Mouse (Mus musculus): ENCODE data around the gene Mef2b. TPM values are rescaled to one million over a fixed set of nuclear protein-coding genes. Genes with fewer than 3 reads are reported as not detected.

Gene Mef2b
- total and polyA plus RNA-seq, 2 experiments from 2014 or later = 0.55 to 1.5 TPM

DNA sequence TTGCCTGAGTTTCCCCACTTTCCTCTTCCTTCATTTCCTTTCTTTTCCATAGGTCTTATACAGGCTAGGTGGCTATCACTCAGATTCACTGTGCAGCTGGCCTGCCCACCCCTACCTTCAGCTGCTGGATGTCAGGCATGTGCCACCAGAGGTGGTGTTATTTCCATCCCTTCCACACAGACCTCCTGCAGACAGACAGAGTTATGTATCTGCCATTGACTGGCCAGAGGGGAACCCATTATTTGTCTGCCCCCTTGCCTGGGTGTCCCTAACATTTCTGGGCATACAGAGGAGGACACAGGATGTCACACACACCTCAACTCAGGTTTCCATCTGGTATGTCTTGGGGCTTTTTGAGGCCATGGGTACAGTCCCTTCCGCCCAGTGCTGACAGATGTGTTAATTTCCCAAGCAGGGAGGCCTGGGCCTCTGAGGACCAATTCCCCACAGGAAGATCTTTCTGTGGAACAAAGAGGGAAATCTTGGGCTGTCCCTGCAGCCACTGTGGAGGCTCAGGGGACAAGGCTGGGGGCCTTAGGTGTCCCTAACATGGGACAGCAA is 17.8 kb downstream of the Mef2b start:
- no peaks in the 10 kb centered on the region for H3K36me3 ChIP-seq (ENCODE audit: insufficient read depth, low read length)
- no peaks in the 10 kb centered on the region for H3K4me1 ChIP-seq (ENCODE audit: insufficient read depth, low read length)
- no peak overlapping the region for H3K27ac ChIP-seq (ENCODE audit: low read depth, low read length)
- no peak overlapping the region for H3K9ac ChIP-seq (replicated peaks; ENCODE audit: low read length, poor library complexity, severe bottlenecking)
- WGBS = 100% methylated on average over 1 of the region's 1 CpGs
- no peak for ATAC-seq (ENCODE audit: low FRiP score)
- TF ChIP-seq CTCF (IDR thresholded peaks at IDR 0.05) = no peak
- no peak for DNase-seq (ENCODE audit: low spot score)
- no peaks in the 10 kb centered on the region for H3K27me3 ChIP-seq (ENCODE audit: insufficient read depth, low read length)
- no peak overlapping the region for H3K4me2 ChIP-seq (ENCODE audit: low read depth, low read length, poor library complexity, severe bottlenecking)
- H3K4me3 ChIP-seq (ENCODE audit: low read depth, low read length) = no peak overlapping the region
- H3K9me3 ChIP-seq (ENCODE audit: low read length) = no peaks in the 10 kb centered on the region

DNA sequence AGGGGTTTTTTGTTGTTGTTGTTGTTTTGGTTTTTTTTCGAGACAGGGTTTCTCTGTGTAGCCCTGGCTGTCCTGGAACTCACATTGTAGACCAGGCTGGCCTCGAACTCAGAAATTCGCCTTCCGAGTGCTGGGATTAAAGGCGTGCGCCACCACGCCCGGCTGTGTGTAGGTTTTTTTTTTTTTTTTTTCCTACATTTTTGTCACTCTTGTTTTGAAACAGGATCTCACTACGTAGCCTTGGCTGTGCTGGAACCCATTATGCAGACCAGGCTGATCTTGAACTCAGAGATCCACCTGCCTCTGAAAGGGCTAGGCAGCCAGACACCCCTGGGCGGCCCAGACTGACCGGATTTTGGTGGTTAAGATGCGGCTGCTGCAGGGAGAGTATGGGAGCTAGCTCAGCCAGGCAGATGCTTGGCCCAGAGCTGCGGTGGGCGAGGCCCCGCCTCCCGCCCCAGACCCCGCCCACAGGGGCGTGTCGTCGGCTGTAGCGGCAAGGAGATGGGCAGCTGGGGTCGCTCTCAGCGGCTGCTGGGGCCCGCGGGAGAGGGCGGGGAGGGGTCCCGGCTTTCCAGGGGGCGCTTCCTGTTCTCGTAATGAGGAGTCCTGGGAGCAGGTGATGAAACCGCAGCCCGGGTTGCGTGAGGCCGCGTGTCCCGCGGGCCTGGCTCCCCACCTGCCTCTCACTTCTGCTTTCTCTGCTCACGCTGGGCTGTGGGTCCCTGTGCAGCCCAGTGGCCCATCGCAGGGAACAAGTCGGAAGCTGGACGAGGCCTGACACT is 18.8 kb downstream of the Mef2b start:
- H3K4me1 ChIP-seq (ENCODE audit: insufficient read depth, low read length) = no peaks in the 10 kb centered on the region
- peak overlapping the region; percentile 53 for H3K4me3 ChIP-seq (ENCODE audit: low read depth, low read length)
- peak; percentile 91 for ATAC-seq (ENCODE audit: low FRiP score)
- WGBS = 12% methylated on average over 40 of the region's 40 CpGs
- H3K9me3 ChIP-seq (ENCODE audit: low read length) = no peaks in the 10 kb centered on the region
- no peak overlapping the region; the same call in 1 of the 2 replicates for H3K27ac ChIP-seq (ENCODE audit: low read depth, low read length)
- H3K9ac ChIP-seq (replicated peaks; ENCODE audit: low read length, poor library complexity, severe bottlenecking) = peak overlapping the region; percentile 57
- no peaks in the 10 kb centered on the region for H3K27me3 ChIP-seq (ENCODE audit: insufficient read depth, low read length)
- peak; percentile 78 for DNase-seq (ENCODE audit: low spot score)
- H3K36me3 ChIP-seq (ENCODE audit: insufficient read depth, low read length) = no peaks in the 10 kb centered on the region
- TF ChIP-seq CTCF (IDR thresholded peaks at IDR 0.05) = no peak; the same call in 1 of the 2 replicates
- H3K4me2 ChIP-seq (ENCODE audit: low read depth, low read length, poor library complexity, severe bottlenecking) = peak overlapping the region; percentile 83

DNA sequence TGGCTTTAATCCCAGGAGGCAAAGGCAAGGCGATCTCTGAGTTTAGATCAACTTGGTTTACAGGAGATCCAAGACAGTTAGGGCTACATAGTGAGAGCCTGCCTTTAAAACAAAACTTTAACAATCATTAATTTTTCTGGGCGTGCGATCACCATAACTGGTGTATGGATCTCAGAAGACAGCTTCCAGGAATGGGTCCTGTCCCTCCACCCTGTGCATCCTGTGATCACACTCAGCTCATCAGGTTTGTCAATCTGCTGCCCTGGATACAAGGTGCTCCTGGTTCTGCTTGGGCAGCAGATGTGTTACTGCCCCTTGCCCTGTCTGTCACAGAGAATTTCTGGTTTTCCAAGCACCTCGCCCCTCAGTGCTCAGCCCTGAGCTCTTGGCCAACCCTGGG is 19.7 kb downstream of the Mef2b start:
- no peaks in the 10 kb centered on the region for H3K4me1 ChIP-seq (ENCODE audit: insufficient read depth, low read length)

DNA sequence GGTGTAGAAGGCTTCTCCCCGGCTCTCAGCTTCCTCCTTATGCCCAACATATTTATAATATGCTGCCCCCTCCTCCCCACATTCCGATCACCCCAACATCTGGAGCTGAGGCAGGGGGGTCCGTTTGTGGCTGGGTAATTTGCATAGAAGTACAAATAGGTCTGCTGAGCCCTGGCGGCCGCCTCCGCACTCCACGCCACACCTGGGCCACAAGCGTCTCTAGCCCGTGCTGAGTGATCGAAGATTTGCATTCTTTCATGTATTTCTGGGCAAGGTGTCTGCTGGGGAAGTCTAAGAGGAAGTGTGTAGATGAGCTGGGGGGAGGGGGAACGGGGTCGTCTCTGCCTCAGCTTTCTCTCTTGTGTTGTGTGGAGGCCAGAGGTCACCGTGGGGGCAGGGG is 20.5 kb downstream of the Mef2b start:
- Histone ChIP-seq H3K9ac (replicated peaks; ENCODE audit: low read length, poor library complexity, severe bottlenecking) (no peak overlapping the region), H3K27ac (ENCODE audit: low read depth, low read length) (no peak overlapping the region), H3K27me3 (ENCODE audit: insufficient read depth, low read length) (peaks cover 3% of the 10 kb centered on the region; the same call in 1 of the 2 replicates), H3K4me2 (ENCODE audit: low read depth, low read length, poor library complexity, severe bottlenecking) (no peak overlapping the region), H3K4me3 (ENCODE audit: low read depth, low read length) (no peak overlapping the region), H3K9me3 (ENCODE audit: low read length) (no peaks in the 10 kb centered on the region), H3K36me3 (ENCODE audit: insufficient read depth, low read length) (no peaks in the 10 kb centered on the region), H3K4me1 (ENCODE audit: insufficient read depth, low read length) (no peaks in the 10 kb centered on the region)
- 69% methylated on average over 13 of the region's 13 CpGs for WGBS
- DNase-seq (ENCODE audit: low spot score) (no peak), ATAC-seq (ENCODE audit: low FRiP score) (no peak)
- TF ChIP-seq CTCF (IDR thresholded peaks at IDR 0.05) = no peak

More for the DNA sequence above, 19.7 kb downstream of the Mef2b start:
- no peak overlapping the region for H3K27ac ChIP-seq (ENCODE audit: low read depth, low read length)
- 0 out of 2 replicates have a peak overlapping the region, but pooled peaks have one; percentile 57 for H3K9ac ChIP-seq (replicated peaks; ENCODE audit: low read length, poor library complexity, severe bottlenecking)
- no peak overlapping the region; the same call in 1 of the 2 replicates for H3K4me3 ChIP-seq (ENCODE audit: low read depth, low read length)
- no peaks in the 10 kb centered on the region for H3K36me3 ChIP-seq (ENCODE audit: insufficient read depth, low read length)
- ATAC-seq (ENCODE audit: low FRiP score) (no peak), DNase-seq (ENCODE audit: low spot score) (no peak)
- peak overlapping the region; percentile 83; the same call in 1 of the 2 replicates for H3K4me2 ChIP-seq (ENCODE audit: low read depth, low read length, poor library complexity, severe bottlenecking)
- H3K27me3 ChIP-seq (ENCODE audit: insufficient read depth, low read length) = peaks cover 3% of the 10 kb centered on the region; the same call in 1 of the 2 replicates
- H3K9me3 ChIP-seq (ENCODE audit: low read length) = no peaks in the 10 kb centered on the region
- 92% methylated on average over 4 of the region's 4 CpGs for WGBS
- TF ChIP-seq CTCF (IDR thresholded peaks at IDR 0.05) = no peak

DNA sequence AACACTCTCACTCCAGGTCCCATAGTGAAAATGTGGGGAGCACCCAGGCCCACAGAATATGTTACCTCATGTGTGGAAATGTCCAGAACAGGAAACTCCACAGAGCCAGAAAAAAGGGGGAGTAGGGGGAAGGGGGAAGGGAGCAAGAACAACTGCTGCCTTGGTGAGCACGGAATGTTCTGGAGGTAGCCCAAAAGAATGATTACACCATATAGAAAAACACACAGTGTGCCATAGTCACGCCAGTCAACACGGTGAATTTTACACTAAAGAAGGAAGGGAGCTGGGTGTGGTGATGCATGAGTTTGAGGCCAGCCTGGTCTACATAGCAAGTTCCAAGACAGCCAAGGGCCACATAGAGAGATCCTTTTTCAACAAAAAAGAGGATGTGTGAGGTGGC is 23.8 kb downstream of the Mef2b start:
- ATAC-seq (ENCODE audit: low FRiP score) (no peak), DNase-seq (ENCODE audit: low spot score) (no peak)
- H3K27ac ChIP-seq (ENCODE audit: low read depth, low read length) = no peak overlapping the region
- no peak overlapping the region for H3K4me3 ChIP-seq (ENCODE audit: low read depth, low read length)
- H3K9ac ChIP-seq (replicated peaks; ENCODE audit: low read length, poor library complexity, severe bottlenecking) = no peak overlapping the region
- H3K9me3 ChIP-seq (ENCODE audit: low read length) = no peaks in the 10 kb centered on the region
- no peak overlapping the region for H3K4me2 ChIP-seq (ENCODE audit: low read depth, low read length, poor library complexity, severe bottlenecking)
- WGBS = 89% methylated on average over 3 of the region's 3 CpGs
- H3K36me3 ChIP-seq (ENCODE audit: insufficient read depth, low read length) = no peaks in the 10 kb centered on the region
- no peak for TF ChIP-seq CTCF (IDR thresholded peaks at IDR 0.05)
- H3K4me1 ChIP-seq (ENCODE audit: insufficient read depth, low read length) = peaks cover 4% of the 10 kb centered on the region; the same call in 1 of the 2 replicates
- peaks cover 9% of the 10 kb centered on the region; the same call in 1 of the 2 replicates for H3K27me3 ChIP-seq (ENCODE audit: insufficient read depth, low read length)
